Mouse (Mus musculus): ENCODE measurements around the gene Cox10. TPM values are rescaled to one million over a fixed set of nuclear protein-coding genes. Genes with fewer than 3 reads are reported as not detected.

The Cox10 gene
- total and polyA plus RNA-seq, 3 experiments: 23.4 to 60.3 (median 35.2) TPM

DNA sequence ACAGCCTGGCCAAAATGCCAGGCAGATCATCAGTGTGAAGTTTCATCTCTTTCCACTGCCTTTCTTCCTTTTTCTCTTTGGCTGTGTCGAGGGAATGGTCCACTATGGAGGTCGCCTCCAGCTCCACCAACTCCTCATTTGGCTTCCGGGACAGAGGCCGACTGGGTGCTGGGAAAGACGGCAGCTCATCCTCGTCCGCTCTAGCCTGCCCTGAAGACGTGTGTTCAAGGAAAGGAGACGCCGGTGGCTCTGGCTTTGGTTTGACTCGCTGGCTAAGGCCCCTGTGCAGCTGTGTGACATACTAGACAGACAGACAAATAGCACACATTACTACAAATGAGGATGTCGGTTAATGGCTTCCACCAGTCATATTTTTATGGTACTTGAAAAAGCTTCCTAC, 7.7 kb downstream of the Cox10 start:
- in situ Hi-C loops (cut with MboI; ENCODE audit: low pct_ligation_motif_present, low pct_unique_long_range_greater_than_20kb, low sequenced_read_pairs): no loop called here
- Histone ChIP-seq H3K27ac (ENCODE audit: insufficient read depth, low read depth) (no peak overlapping the region), H3K4me1 (ENCODE audit: control insufficient read depth in 1 of 2, insufficient read depth in 2 of 2) (peaks cover 3 to 26% of the 10 kb centered on the region in 2 experiments; a peak in 3 of 4 replicates), H3K4me2 (ENCODE audit: insufficient read depth, low read depth, poor library complexity, severe bottlenecking) (no peak overlapping the region), H3K9me3 (replicated peaks; ENCODE audit: low read length) (no peaks in the 10 kb centered on the region), H3K27me3 (replicated peaks) (no peaks in the 10 kb centered on the region), H3K9ac (ENCODE audit: insufficient read depth, low read depth) (no peak overlapping the region), H3K79me2 (replicated peaks; ENCODE audit: control insufficient read depth, extremely low read depth, insufficient read depth, poor library complexity, severe bottlenecking) (0 out of 2 replicates have a peak, but pooled peaks cover 2% of the 10 kb centered on the region), H3K4me3 (replicated peaks in 1 of 3; ENCODE audit: low read depth in 2 of 3, low read length in 2 of 3, poor library complexity in 1 of 3) (no peak overlapping the region), H3K36me3 (replicated peaks in 1 of 2; ENCODE audit: control insufficient read depth in 1 of 2, insufficient read depth in 1 of 2, low read length in 1 of 2) (peaks cover 42 to 93% of the 10 kb centered on the region in 2 experiments)
- no peak for DNase-seq (ENCODE audit: extremely low read depth)
- dilution Hi-C loops (cut with MboI; ENCODE audit: extremely low pct_ligation_motif_present, extremely low pct_unique_long_range_greater_than_20kb, low sequenced_read_pairs): no loop called here
- no peak for TF ChIP-seq CHD2 (IDR thresholded peaks at IDR 0.05; ENCODE audit: low read length)
- TF ChIP-seq MAFK (IDR thresholded peaks at IDR 0.05; ENCODE audit: insufficient replicate concordance, low read length): no peak
- no peak for TF ChIP-seq JUND (conservative IDR thresholded peaks at IDR 0.05; ENCODE audit: low read depth, low read length)
- no peak for TF ChIP-seq ZNF384 (IDR thresholded peaks at IDR 0.05; ENCODE audit: low read depth, low read length)
- TF ChIP-seq CTCF (conservative IDR thresholded peaks at IDR 0.05 in 1 of 2, IDR thresholded peaks at IDR 0.05 in 1 of 2; ENCODE audit: low read depth in 2 of 2, low read length in 2 of 2): no peak
- TF ChIP-seq RCOR1 (conservative IDR thresholded peaks at IDR 0.05; ENCODE audit: low read depth, low read length): no peak
- no peak for TF ChIP-seq IRF4 (IDR thresholded peaks at IDR 0.05; ENCODE audit: low read depth, low read length)
- no peak for TF ChIP-seq KAT2A (IDR thresholded peaks at IDR 0.05; ENCODE audit: insufficient replicate concordance, low read length)
- no peak for TF ChIP-seq ZC3H11A (IDR thresholded peaks at IDR 0.05; ENCODE audit: low read depth, low read length)
- no peak for TF ChIP-seq SIN3A (IDR thresholded peaks at IDR 0.05; ENCODE audit: low read length)
- TF ChIP-seq CHD1 (IDR thresholded peaks at IDR 0.05; ENCODE audit: low read depth, low read length): no peak
- no peak for TF ChIP-seq USF2 (conservative IDR thresholded peaks at IDR 0.05; ENCODE audit: low read depth, low read length)
- no peak for TF ChIP-seq BHLHE40 (IDR thresholded peaks at IDR 0.05; ENCODE audit: low read depth, low read length)
- TF ChIP-seq POLR2AphosphoS2 (IDR thresholded peaks at IDR 0.05; ENCODE audit: low read depth, low read length): no peak
- no peak for TF ChIP-seq TCF12 (IDR thresholded peaks at IDR 0.05; ENCODE audit: low read depth, low read length)
- no peak for TF ChIP-seq ELF1 (IDR thresholded peaks at IDR 0.05; ENCODE audit: low read depth, low read length)
- no peak for TF ChIP-seq MEF2A (IDR thresholded peaks at IDR 0.05; ENCODE audit: borderline replicate concordance, low read depth, low read length)
- TF ChIP-seq POLR2A (IDR thresholded peaks at IDR 0.05; ENCODE audit: low read depth, low read length): no peak

DNA sequence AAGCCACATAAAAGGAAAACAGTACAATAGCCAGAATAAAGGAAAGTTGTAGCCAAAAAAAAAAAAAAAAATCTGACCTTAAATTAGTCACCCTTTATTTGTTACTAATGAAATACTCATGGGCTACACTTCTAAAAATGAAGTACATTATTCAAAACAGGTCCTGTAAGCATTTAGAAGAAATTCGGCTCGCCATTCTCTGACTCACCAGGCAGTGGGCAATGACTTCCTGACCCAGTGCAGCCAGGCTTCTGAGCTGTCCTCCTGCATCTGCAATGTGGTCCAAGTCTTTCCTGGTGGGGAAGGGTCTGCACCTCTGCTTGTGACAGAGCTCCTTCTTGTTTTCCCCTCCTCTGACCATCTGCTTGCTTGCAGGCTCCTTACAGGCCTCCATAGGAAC, 13.3 kb downstream of the Cox10 start:
- Histone ChIP-seq H3K27me3 (replicated peaks) (no peaks in the 10 kb centered on the region), H3K4me2 (ENCODE audit: insufficient read depth, low read depth, poor library complexity, severe bottlenecking) (no peak overlapping the region), H3K27ac (ENCODE audit: insufficient read depth, low read depth) (no peak overlapping the region), H3K9me3 (replicated peaks; ENCODE audit: low read length) (no peaks in the 10 kb centered on the region), H3K9ac (ENCODE audit: insufficient read depth, low read depth) (no peak overlapping the region), H3K4me3 (replicated peaks in 1 of 3; ENCODE audit: low read depth in 2 of 3, low read length in 2 of 3, poor library complexity in 1 of 3) (no peak overlapping the region), H3K79me2 (replicated peaks; ENCODE audit: control insufficient read depth, extremely low read depth, insufficient read depth, poor library complexity, severe bottlenecking) (no peaks in the 10 kb centered on the region), H3K36me3 (replicated peaks in 1 of 2; ENCODE audit: control insufficient read depth in 1 of 2, insufficient read depth in 1 of 2, low read length in 1 of 2) (peaks cover 27 to 73% of the 10 kb centered on the region in 2 experiments), H3K4me1 (ENCODE audit: control insufficient read depth in 1 of 2, insufficient read depth in 2 of 2) (peaks cover 0 to 33% of the 10 kb centered on the region in 2 experiments; a peak in 2 of 4 replicates)
- dilution Hi-C loops (cut with MboI; ENCODE audit: extremely low pct_ligation_motif_present, extremely low pct_unique_long_range_greater_than_20kb, low sequenced_read_pairs) (no loop called here), in situ Hi-C loops (cut with MboI; ENCODE audit: low pct_ligation_motif_present, low pct_unique_long_range_greater_than_20kb, low sequenced_read_pairs) (no loop called here)
- TF ChIP-seq TBP (conservative IDR thresholded peaks at IDR 0.05; ENCODE audit: low read depth, low read length) (no peak), POLR2AphosphoS2 (IDR thresholded peaks at IDR 0.05; ENCODE audit: low read depth, low read length) (no peak), USF2 (conservative IDR thresholded peaks at IDR 0.05; ENCODE audit: low read depth, low read length) (no peak), SMC3 (IDR thresholded peaks at IDR 0.05; ENCODE audit: low read depth, low read length) (no peak), HCFC1 (IDR thresholded peaks at IDR 0.05; ENCODE audit: low read depth, low read length) (no peak), USF1 (IDR thresholded peaks at IDR 0.05; ENCODE audit: low read depth, low read length) (no peak), NRF1 (IDR thresholded peaks at IDR 0.05; ENCODE audit: low read depth, low read length) (no peak), CHD1 (IDR thresholded peaks at IDR 0.05; ENCODE audit: low read depth, low read length) (no peak), ZMIZ1 (IDR thresholded peaks at IDR 0.05; ENCODE audit: low read depth, low read length) (no peak), MYC (IDR thresholded peaks at IDR 0.05; ENCODE audit: low read depth, low read length) (no peak), CHD2 (IDR thresholded peaks at IDR 0.05; ENCODE audit: low read length) (no peak), MAX (IDR thresholded peaks at IDR 0.05; ENCODE audit: low read length) (no peak)
- no peak for DNase-seq (ENCODE audit: extremely low read depth)

Data from CH12.LX (cell line).